Mouse (Mus musculus): ENCODE results near the gene Pth.

The Pth gene

DNA sequence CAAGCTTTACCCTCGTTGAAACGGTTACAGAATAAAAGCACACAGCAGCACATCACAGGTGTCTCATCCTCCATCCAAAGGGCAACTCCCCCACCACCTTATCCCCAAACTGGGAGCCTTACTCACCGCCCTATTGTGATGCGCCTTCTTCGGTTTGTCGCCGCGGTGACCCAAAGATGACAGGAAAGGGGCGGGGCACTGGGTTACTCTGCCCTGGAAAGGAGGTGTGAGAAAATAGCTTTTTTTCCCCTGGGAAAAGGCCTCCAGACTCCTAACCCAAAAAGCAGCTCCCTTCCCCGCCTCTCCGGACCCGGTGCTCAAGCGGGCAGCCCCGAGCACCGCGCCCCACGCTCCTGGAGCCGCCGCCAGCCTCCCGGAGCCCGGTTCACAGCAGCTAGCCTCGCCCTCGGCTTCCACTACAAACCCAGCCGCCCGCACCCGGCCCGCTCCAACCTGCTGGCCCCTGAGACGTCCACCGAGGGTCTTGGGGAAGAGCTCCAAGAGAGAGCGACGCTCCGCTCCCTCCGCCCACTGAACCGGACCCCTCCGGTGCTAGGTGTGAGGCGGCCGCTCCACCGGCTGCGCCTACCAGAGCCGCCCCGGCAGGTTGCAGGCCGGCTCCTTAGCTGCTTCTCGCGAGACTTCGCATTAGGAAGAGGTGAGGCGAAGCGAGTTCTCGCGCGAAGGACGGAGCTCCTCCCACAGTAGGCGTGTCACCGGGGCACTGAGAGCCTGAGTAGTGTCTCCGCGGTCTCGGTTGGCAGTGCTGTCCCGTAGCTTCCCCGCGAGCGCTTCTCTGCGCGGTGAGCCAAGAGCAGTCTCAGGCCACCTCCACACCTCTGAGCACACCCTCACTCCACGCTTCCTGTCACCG, 19.4 kb downstream of the Pth start, which contains the start of gene Btbd10:
TSS of gene Btbd10 (minus strand) at position 647 of the 874 bp plus-strand sequence.
- CTCF ChIA-PET, result interaction anchor here (0.6 to 1.7 kb wide), 14 partner anchors 10 to 555 kb away, joined by 3 to 19 read pairs (median 4); partner anchors contain the start of gene Far1 (in 2 of the 4)
- POLR2A ChIA-PET, result interaction anchor here (0.5 to 3.4 kb wide), 228 partner anchors 9 to 1624 kb away, joined by 3 to 88 read pairs (median 4); partner anchors contain the start of genes Arntl (in 3 of the 4), Psma1 (in 2 of the 4), Spon1 (in 2 of the 4) and Copb1 (in 1 of the 4)

DNA sequence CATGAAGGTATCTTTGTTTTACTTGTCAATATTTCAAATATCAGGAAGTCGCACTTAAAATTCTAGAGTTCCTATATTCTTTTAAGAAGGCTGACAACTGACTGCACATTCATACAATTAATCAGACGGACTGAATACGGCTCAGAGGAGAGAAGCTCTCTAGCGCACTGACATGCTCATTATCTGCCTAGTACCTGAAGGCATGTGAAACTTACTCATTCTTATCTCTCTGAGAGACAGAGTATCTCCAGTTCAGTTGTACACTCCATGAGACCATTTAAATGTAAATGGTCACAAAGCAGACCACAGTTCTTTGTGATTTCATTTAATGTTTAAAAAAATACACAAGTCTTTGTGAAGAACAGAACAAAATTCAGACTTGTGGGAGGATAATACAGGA, 20.9 kb downstream of the Pth start:
- CTCF ChIA-PET, result interaction anchor here in 1 of 4 experiments (0.5 kb wide), 1 partner anchor 401 kb away, joined by 3 read pairs; no protein-coding TSS in a partner anchor
- POLR2A ChIA-PET, result interaction anchor here in 1 of 4 experiments (1.0 to 1.3 kb wide), 3 partner anchors 13 to 107 kb away, joined by 3 read pairs; no protein-coding TSS in a partner anchor

DNA sequence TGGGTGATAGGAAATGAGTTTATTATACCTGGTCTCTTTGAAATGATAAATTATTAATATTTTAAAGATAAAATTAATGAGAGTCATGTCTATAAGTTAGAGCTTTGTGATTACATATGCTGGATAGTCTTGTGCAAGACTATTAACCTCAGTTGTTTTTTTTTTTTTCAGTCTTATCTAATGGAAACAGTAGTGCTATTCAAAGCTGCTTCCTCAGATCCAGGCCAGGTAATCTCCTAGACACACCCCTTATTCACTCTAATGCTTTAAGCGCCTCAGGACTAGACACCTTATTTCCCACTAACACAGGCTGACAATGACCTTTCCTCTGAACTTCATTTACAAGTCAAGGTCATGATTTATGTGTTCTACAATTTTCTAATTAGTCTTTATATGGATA, 39.3 kb downstream of the Pth start:
- CTCF ChIA-PET, result interaction anchor here in 2 of 4 experiments (0.5 to 0.6 kb wide), 4 partner anchors 21 to 351 kb away, joined by 3 to 5 read pairs (median 4); no protein-coding TSS in a partner anchor
- POLR2A ChIA-PET, result interaction anchor here (0.6 to 3.8 kb wide), 5 partner anchors 20 to 223 kb away, joined by 3 to 32 read pairs (median 5); partner anchors contain the start of gene Btbd10 (in 3 of the 4)

DNA sequence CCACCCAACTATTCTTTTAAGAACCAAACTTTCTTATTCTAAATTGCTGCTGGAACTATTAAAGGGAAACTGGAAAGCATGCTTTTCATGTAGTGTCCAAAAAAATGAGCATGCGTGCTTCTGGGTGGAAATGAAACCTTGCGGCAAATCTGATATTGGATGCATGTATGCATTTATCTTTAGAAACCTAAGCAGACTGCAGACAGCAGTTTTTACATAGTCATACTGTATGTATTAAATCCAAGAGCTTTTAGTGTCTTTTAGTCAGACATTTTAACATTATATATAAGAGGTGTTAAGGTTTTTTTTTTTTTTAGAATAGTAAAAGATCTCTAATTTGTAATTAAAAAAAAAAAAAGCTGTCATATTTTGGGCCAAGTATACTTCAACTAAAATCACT, 40.7 kb downstream of the Pth start:
- POLR2A ChIA-PET, result interaction anchor here in 1 of 4 experiments (0.6 to 3.8 kb wide), 5 partner anchors 20 to 167 kb away, joined by 3 to 32 read pairs (median 3); partner anchors contain the start of gene Btbd10
- CTCF ChIA-PET, result interaction anchor here in 3 of 4 experiments (0.6 kb wide), 4 partner anchors 21 to 1772 kb away, joined by 3 to 9 read pairs (median 5); partner anchors contain the start of gene Btbd10 (in 1 of the 3)

DNA sequence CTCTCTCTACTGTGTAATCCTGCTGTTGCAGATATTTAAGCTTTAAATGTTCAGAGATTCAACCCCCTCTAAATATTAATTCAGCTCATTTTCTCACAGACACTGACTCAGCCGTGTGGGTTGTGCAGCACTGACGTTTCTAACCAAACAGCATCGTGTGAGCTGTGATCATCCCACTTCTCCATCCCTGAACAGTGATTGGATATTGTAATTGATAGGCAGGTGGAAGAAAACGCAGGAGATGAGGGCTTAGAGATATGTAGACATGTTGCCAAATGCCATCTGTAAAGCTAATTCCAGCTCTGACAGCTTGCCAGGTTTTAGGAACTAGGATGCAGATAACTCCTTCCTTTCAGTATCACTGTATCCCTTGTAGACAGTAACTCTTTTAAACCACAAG, 41.1 kb downstream of the Pth start:
- ChIA-PET CTCF (interaction anchor here in 2 of 4 experiments (0.6 kb wide), 2 partner anchors 87 to 1771 kb away, joined by 3 to 9 read pairs; no protein-coding TSS in a partner anchor), POLR2A (interaction anchor here in 1 of 4 experiments (0.6 to 3.8 kb wide), 5 partner anchors 20 to 167 kb away, joined by 3 to 32 read pairs (median 3); partner anchors contain the start of gene Btbd10)

Measured in embryonic stem cell, embryonic (primary cell).